Mouse (Mus musculus) left cerebral cortex, postnatal 14 days (tissue): Measurements from ENCODE around the gene Olfr952. TPM values are rescaled to one million over a fixed set of nuclear protein-coding genes. Genes with fewer than 3 reads are reported as not detected.

Source experiments
- DNase-seq, 2 experiments: peaks; one replicate each; pipeline ENCODE4 v3.0.0; 2021 to 2022; ENCODE audit warnings: low spot score in 2 of 2, mixed read lengths in 1 of 2
- intact Hi-C: fragments of 180-260 bp; cut with DNase I; formaldehyde crosslinking; loops from one replicate; pipeline ENCODE4 v1.15.1; 2025
- long read RNA-seq, 2 experiments: library from polyadenylated mRNA; stranded (forward); transcript quantifications; one replicate each; pipeline ENCODE4 v2.0.0; 2021
- total RNA-seq, 2 experiments: library from RNA; stranded (reverse); gene quantifications; 2 replicates each; pipeline ENCODE4 v1.2.3; 2021

The Olfr952 gene
- total RNA-seq: not detected
- long read RNA-seq, experiment 1: 0 reads
- long read RNA-seq, experiment 2: 0 reads

GRCm38 (mm10) chr9:39427048-39427447 is at the start of gene Olfr952:
Gene Olfr952 (minus strand): TSS chr9:39427148.
- intact Hi-C loops: no loop called here
- DNase-seq: no peak

- DNase-seq: no peak
- intact Hi-C loops: loop anchor here (5.0 kb wide), 1 partner anchor 40 kb away; no protein-coding TSS in a partner anchor
These were observed 44.9 kb upstream of the Olfr952 start, which contains the start of gene Olfr955 for GRCm38 (mm10) chr9:39471844-39472243. Gene Olfr955 (minus strand): TSS chr9:39471944.

- intact Hi-C loops: no loop called here
- no peak for DNase-seq
These were observed 29.5 kb upstream of the Olfr952 start, which contains the start of gene Olfr954 for GRCm38 (mm10) chr9:39456401-39456800. Gene Olfr954 (plus strand): TSS chr9:39456701.

- no peak for DNase-seq
These were observed 39.8 kb downstream of the Olfr952 start, which contains the start of gene Olfr951 for GRCm38 (mm10) chr9:39387110-39387509. Gene Olfr951 (plus strand): TSS chr9:39387410.

More at GRCm38 (mm10) chr9:39387110-39387509, 39.8 kb downstream of the Olfr952 start, which contains the start of gene Olfr951:
- intact Hi-C loops: no loop called here

Other genes starting within 250 kb of the Olfr952 start
- gene Olfr944, start 225.2 kb downstream of the Olfr952 start, total RNA-seq: not detected
- gene Olfr1537, start 177.2 kb downstream of the Olfr952 start, total RNA-seq: not detected
- not detected for gene Olfr945, start 150.3 kb downstream of the Olfr952 start, total RNA-seq
- not detected for gene Olfr948, start 101.1 kb downstream of the Olfr952 start, total RNA-seq
- gene Olfr951, start 39.7 kb downstream of the Olfr952 start, total RNA-seq: not detected
- not detected for gene Olfr954, start 29.6 kb upstream of the Olfr952 start, total RNA-seq
- not detected for gene Olfr955, start 44.8 kb upstream of the Olfr952 start, total RNA-seq
- gene Olfr44, start 66.8 kb upstream of the Olfr952 start, total RNA-seq: not detected
- gene Olfr957, start 88.7 kb upstream of the Olfr952 start, total RNA-seq: not detected
- not detected for gene Olfr958, start 126.9 kb upstream of the Olfr952 start, total RNA-seq
- not detected for gene Olfr959, start 148.4 kb upstream of the Olfr952 start, total RNA-seq
- 10 to 100 TPM in 1 of 2 experiments, 1 to 10 TPM in 1; 6.5 to 13.9 TPM for gene AW551984, start 177.3 kb upstream of the Olfr952 start, total RNA-seq
- not detected for gene Olfr148, start 183.5 kb upstream of the Olfr952 start, total RNA-seq
- gene Olfr960, start 194.2 kb upstream of the Olfr952 start, total RNA-seq: not detected
- not detected for gene Olfr961, start 217.9 kb upstream of the Olfr952 start, total RNA-seq
- gene Olfr963, start 240.1 kb upstream of the Olfr952 start, total RNA-seq: not detected